In the genomic region with DNA sequence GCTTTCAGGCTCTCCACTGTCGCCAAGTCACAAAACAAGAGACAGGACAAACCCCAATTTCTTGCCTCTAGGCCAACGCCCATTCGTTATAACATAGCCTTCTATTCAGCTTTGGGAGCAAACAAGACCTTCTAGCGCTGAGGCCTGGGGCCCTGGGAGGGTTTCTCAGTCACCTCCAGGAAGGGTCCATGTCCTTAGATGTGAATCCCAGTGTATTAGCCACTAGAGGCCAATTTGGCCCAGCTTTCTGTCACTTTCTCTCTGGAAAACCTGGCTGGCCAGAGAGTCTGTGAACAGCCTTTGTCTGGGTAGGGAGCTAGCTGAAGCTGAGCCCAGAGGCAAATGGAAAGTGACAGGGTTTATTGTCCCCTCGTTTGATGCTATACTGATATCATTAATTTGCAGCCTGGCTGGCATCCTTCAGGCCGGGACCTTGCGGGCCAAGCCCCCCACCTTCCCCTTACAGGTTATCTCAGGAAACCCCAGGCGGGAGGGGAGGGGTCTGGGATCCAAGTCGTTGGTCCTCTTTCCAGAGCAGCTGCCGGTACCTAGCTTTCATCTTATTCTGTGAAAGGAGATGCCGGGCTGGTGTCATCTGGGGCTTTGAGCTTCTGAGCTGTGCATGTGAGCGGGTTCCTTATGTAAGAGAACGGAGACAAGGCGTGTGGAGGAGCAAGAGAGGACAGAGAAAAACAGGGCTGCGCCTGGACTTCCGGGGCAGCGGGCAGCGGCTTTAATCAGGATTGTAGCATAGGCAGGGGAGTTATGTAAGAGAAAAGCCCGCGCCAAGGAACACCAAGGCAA, we compare ENCODE assay signal across 7 mouse cellular contexts. TPM values are rescaled to one million over a fixed set of nuclear protein-coding genes. Genes with fewer than 3 reads are reported as not detected.
A peak's percentile ranks its signal among the peaks of the same experiment; 100 is the strongest.
DNase-seq lines count a peak whose midpoint lies in the region; ATAC-seq lines count a peak whose summit lies in the region.

No protein-coding gene starts in this region.

- H3K27ac ChIP-seq in forebrain, embryonic 16.5 days (ENCODE audit: low read length): peak overlapping the region; percentile 82
- no peak overlapping the region for H3K27ac ChIP-seq in limb, embryonic 12.5 days

- H3K4me3 ChIP-seq in forebrain, embryonic 16.5 days (replicated peaks; ENCODE audit: low read length): no peak overlapping the region
- H3K4me3 ChIP-seq in limb, embryonic 12.5 days (replicated peaks): no peak overlapping the region; the same call in 1 of the 2 replicates

- 7% methylated on average over 20 of the region's 20 CpGs for WGBS in forebrain, embryonic 16.5 days
- WGBS in limb, embryonic 12.5 days: 18% methylated on average over 20 of the region's 20 CpGs

- H3K4me2 ChIP-seq in forebrain, embryonic 16.5 days (ENCODE audit: low read length): peak overlapping the region; percentile 28
- peak overlapping the region; percentile 39 for H3K4me2 ChIP-seq in limb, embryonic 12.5 days

- no peaks in the 10 kb centered on the region for H3K9me3 ChIP-seq in forebrain, embryonic 16.5 days (ENCODE audit: control insufficient read depth, low read length)
- H3K9me3 ChIP-seq in limb, embryonic 12.5 days: no peaks in the 10 kb centered on the region

- no peaks in the 10 kb centered on the region for H3K36me3 ChIP-seq in forebrain, embryonic 16.5 days (ENCODE audit: control insufficient read depth, insufficient read depth)
- no peaks in the 10 kb centered on the region for H3K36me3 ChIP-seq in limb, embryonic 12.5 days

- peaks cover 38% of the 10 kb centered on the region for H3K4me1 ChIP-seq in forebrain, embryonic 16.5 days (replicated peaks; ENCODE audit: control insufficient read depth, insufficient read depth, low read length)
- peaks cover 21% of the 10 kb centered on the region for H3K4me1 ChIP-seq in limb, embryonic 12.5 days (replicated peaks)

- no peaks in the 10 kb centered on the region for H3K27me3 ChIP-seq in forebrain, embryonic 16.5 days (replicated peaks; ENCODE audit: control insufficient read depth, insufficient read depth, low read length)
- peaks cover 70% of the 10 kb centered on the region for H3K27me3 ChIP-seq in limb, embryonic 12.5 days

- ATAC-seq in cerebellum, adult (ENCODE audit: insufficient number of reproducible peaks, low FRiP score, low TSS enrichment): peak; percentile 54; the same call in 1 of the 2 replicates
- ATAC-seq in forebrain, embryonic 16.5 days: peak; percentile 57
- ATAC-seq in limb, embryonic 12.5 days (ENCODE audit: insufficient number of reproducible peaks, insufficient read depth, low FRiP score, low TSS enrichment, low read depth): no peak

- peak overlapping the region; percentile 23 for H3K9ac ChIP-seq in forebrain, embryonic 16.5 days (replicated peaks; ENCODE audit: low read depth, low read length)
- 0 out of 2 replicates have a peak overlapping the region, but pooled peaks have one; percentile 13 for H3K9ac ChIP-seq in limb, embryonic 12.5 days (replicated peaks)

- peak; percentile 72 for DNase-seq in MN1 (ENCODE audit: low spot score)
- DNase-seq in kidney, adult 11 months: peak; percentile 82
- DNase-seq in retina, embryonic 14.5 days (ENCODE audit: low spot score): peak; percentile 71
- DNase-seq in spleen, postnatal 36 days (ENCODE audit: low spot score in 2 of 2): no peak

RNA-seq across cellular contexts. Expression of gene Stmn1, which starts 17.5 kb away (rescaled TPM):
- 7,901 and 8,250 TPM in 2 replicates for polyA plus RNA-seq in forebrain, embryonic 16.5 days (2015; fragmentation: Nextera tagmentation; extraction: Ambion mirVana)
- polyA plus RNA-seq in limb, embryonic 12.5 days (2016; fragmentation: Nextera tagmentation; extraction: Ambion mirVana): 2,166 and 2,360 TPM in 2 replicates

RNA-seq across cellular contexts. Expression of gene Paqr7, which starts 45.9 kb away (rescaled TPM):
- polyA plus RNA-seq in forebrain, embryonic 16.5 days (2015; fragmentation: Nextera tagmentation; extraction: Ambion mirVana): 14.4 and 14.7 TPM in 2 replicates
- polyA plus RNA-seq in limb, embryonic 12.5 days (2016; fragmentation: Nextera tagmentation; extraction: Ambion mirVana): 2.4 and 2.9 TPM in 2 replicates

RNA-seq across cellular contexts. Expression of gene Pafah2, which starts 54.5 kb away (rescaled TPM):
- polyA plus RNA-seq in forebrain, embryonic 16.5 days (2015; fragmentation: Nextera tagmentation; extraction: Ambion mirVana): 8.1 and 9.3 TPM in 2 replicates
- polyA plus RNA-seq in limb, embryonic 12.5 days (2016; fragmentation: Nextera tagmentation; extraction: Ambion mirVana): 9.7 and 10.9 TPM in 2 replicates

Comparison
In these comparisons a context has a peak if more than half of its experiments do, and no peak if none do; other contexts are left out.
1. DNase-seq: peak in MN1 (single experiment), kidney, adult 11 months (single experiment) and retina, embryonic 14.5 days (single experiment); none in spleen, postnatal 36 days (0 of 2).